Mouse (Mus musculus): ENCODE measurements at regions not wholly inside any gene's neighbourhood (a gene's known extent, or its start where the extent isn't known, plus 50 kb on each side); places are given as distances from the start of the nearest gene placed in this dataset.

- ATAC-seq (no peak), DNase-seq (no peak)
- Histone ChIP-seq H3K9ac (no peak overlapping the region), H3K27me3 (ENCODE audit: insufficient read depth, low read length) (no peaks in the 10 kb centered on the region), H3K4me1 (ENCODE audit: insufficient read depth) (no peaks in the 10 kb centered on the region), H3K9me3 (ENCODE audit: low read length) (no peaks in the 10 kb centered on the region), H3K36me3 (ENCODE audit: insufficient read depth) (no peaks in the 10 kb centered on the region), H3K4me3 (ENCODE audit: low read depth, low read length) (no peak overlapping the region), H3K4me2 (ENCODE audit: low read depth) (no peak overlapping the region), H3K27ac (ENCODE audit: low read depth, low read length) (no peak overlapping the region)
- WGBS: 56% methylated on average over 2 of the region's 2 CpGs
- TF ChIP-seq CTCF (IDR thresholded peaks at IDR 0.05; ENCODE audit: low read depth): no peak
These were observed 214.5 kb upstream of the Six2 start for GRCm38 (mm10) chr17:85902575-85902974.

GRCm38 (mm10) chr17:85899096-85899495 lies 211.0 kb upstream of the Six2 start:
- Histone ChIP-seq H3K27ac (ENCODE audit: low read depth, low read length) (no peak overlapping the region), H3K4me1 (ENCODE audit: insufficient read depth) (no peaks in the 10 kb centered on the region), H3K9me3 (ENCODE audit: low read length) (no peaks in the 10 kb centered on the region), H3K27me3 (ENCODE audit: insufficient read depth, low read length) (no peaks in the 10 kb centered on the region), H3K9ac (no peak overlapping the region), H3K36me3 (ENCODE audit: insufficient read depth) (no peaks in the 10 kb centered on the region), H3K4me3 (ENCODE audit: low read depth, low read length) (no peak overlapping the region), H3K4me2 (ENCODE audit: low read depth) (no peak overlapping the region)
- 77% methylated on average over 6 of the region's 6 CpGs for WGBS
- TF ChIP-seq CTCF (IDR thresholded peaks at IDR 0.05; ENCODE audit: low read depth): no peak
- ATAC-seq (no peak), DNase-seq (no peak)

GRCm38 (mm10) chr17:85895978-85896377 lies 207.9 kb upstream of the Six2 start:
- no peak overlapping the region for H3K4me3 ChIP-seq (ENCODE audit: low read depth, low read length)
- TF ChIP-seq CTCF (IDR thresholded peaks at IDR 0.05; ENCODE audit: low read depth): no peak
- no peaks in the 10 kb centered on the region for H3K27me3 ChIP-seq (ENCODE audit: insufficient read depth, low read length)
- 53% methylated on average over 5 of the region's 5 CpGs for WGBS
- ATAC-seq (peak; percentile 29; the same call in 1 of the 2 replicates), DNase-seq (no peak)
- no peaks in the 10 kb centered on the region for H3K36me3 ChIP-seq (ENCODE audit: insufficient read depth)
- no peak overlapping the region for H3K9ac ChIP-seq
- H3K27ac ChIP-seq (ENCODE audit: low read depth, low read length): no peak overlapping the region
- H3K4me1 ChIP-seq (ENCODE audit: insufficient read depth): no peaks in the 10 kb centered on the region
- H3K9me3 ChIP-seq (ENCODE audit: low read length): no peaks in the 10 kb centered on the region
- H3K4me2 ChIP-seq (ENCODE audit: low read depth): no peak overlapping the region

- Histone ChIP-seq H3K9me3 (ENCODE audit: low read length) (no peaks in the 10 kb centered on the region), H3K36me3 (ENCODE audit: insufficient read depth) (no peaks in the 10 kb centered on the region), H3K27me3 (ENCODE audit: insufficient read depth, low read length) (no peaks in the 10 kb centered on the region), H3K27ac (ENCODE audit: low read depth, low read length) (no peak overlapping the region), H3K4me1 (ENCODE audit: insufficient read depth) (no peaks in the 10 kb centered on the region), H3K4me3 (ENCODE audit: low read depth, low read length) (no peak overlapping the region), H3K4me2 (ENCODE audit: low read depth) (no peak overlapping the region), H3K9ac (no peak overlapping the region)
- DNase-seq (no peak), ATAC-seq (no peak)
- no peak for TF ChIP-seq CTCF (IDR thresholded peaks at IDR 0.05; ENCODE audit: low read depth)
- 67% methylated on average over 2 of the region's 2 CpGs for WGBS
These were observed 203.2 kb upstream of the Six2 start for GRCm38 (mm10) chr17:85891243-85891642.

GRCm38 (mm10) chr17:85889746-85890532 lies 201.9 kb upstream of the Six2 start:
- ATAC-seq: no peak
- Histone ChIP-seq H3K4me3 (ENCODE audit: low read depth, low read length) (no peak overlapping the region), H3K36me3 (ENCODE audit: insufficient read depth) (no peaks in the 10 kb centered on the region), H3K4me2 (ENCODE audit: low read depth) (no peak overlapping the region), H3K27ac (ENCODE audit: low read depth, low read length) (no peak overlapping the region), H3K9me3 (ENCODE audit: low read length) (no peaks in the 10 kb centered on the region), H3K27me3 (ENCODE audit: insufficient read depth, low read length) (no peaks in the 10 kb centered on the region), H3K4me1 (ENCODE audit: insufficient read depth) (no peaks in the 10 kb centered on the region), H3K9ac (no peak overlapping the region)
- 89% methylated on average over 18 of the region's 18 CpGs for WGBS
- no peak for TF ChIP-seq CTCF (IDR thresholded peaks at IDR 0.05; ENCODE audit: low read depth)
- no peak for DNase-seq

GRCm38 (mm10) chr17:85888568-85889398 lies 200.7 kb upstream of the Six2 start:
- 93% methylated on average over 10 of the region's 10 CpGs for WGBS
- Histone ChIP-seq H3K4me2 (ENCODE audit: low read depth) (no peak overlapping the region), H3K4me3 (ENCODE audit: low read depth, low read length) (no peak overlapping the region), H3K36me3 (ENCODE audit: insufficient read depth) (no peaks in the 10 kb centered on the region), H3K9me3 (ENCODE audit: low read length) (no peaks in the 10 kb centered on the region), H3K27me3 (ENCODE audit: insufficient read depth, low read length) (no peaks in the 10 kb centered on the region), H3K9ac (no peak overlapping the region), H3K4me1 (ENCODE audit: insufficient read depth) (no peaks in the 10 kb centered on the region), H3K27ac (ENCODE audit: low read depth, low read length) (no peak overlapping the region)
- ATAC-seq (no peak), DNase-seq (no peak)
- no peak for TF ChIP-seq CTCF (IDR thresholded peaks at IDR 0.05; ENCODE audit: low read depth)

- DNase-seq (no peak), ATAC-seq (no peak)
- 86% methylated on average over 6 of the region's 6 CpGs for WGBS
- no peaks in the 10 kb centered on the region for H3K36me3 ChIP-seq (ENCODE audit: insufficient read depth)
- no peaks in the 10 kb centered on the region for H3K9me3 ChIP-seq (ENCODE audit: low read length)
- no peak for TF ChIP-seq CTCF (IDR thresholded peaks at IDR 0.05; ENCODE audit: low read depth)
- no peak overlapping the region for H3K9ac ChIP-seq
- H3K4me2 ChIP-seq (ENCODE audit: low read depth): no peak overlapping the region
- H3K27ac ChIP-seq (ENCODE audit: low read depth, low read length): no peak overlapping the region
- H3K4me3 ChIP-seq (ENCODE audit: low read depth, low read length): no peak overlapping the region
- H3K27me3 ChIP-seq (ENCODE audit: insufficient read depth, low read length): no peaks in the 10 kb centered on the region
- H3K4me1 ChIP-seq (ENCODE audit: insufficient read depth): no peaks in the 10 kb centered on the region
These were observed 198.6 kb upstream of the Six2 start for GRCm38 (mm10) chr17:85886675-85887074.

Measured in forebrain, postnatal 0 days (tissue).